Mouse (Mus musculus): ENCODE measurements at regions not wholly inside any gene's neighbourhood (a gene's known extent, or its start where the extent isn't known, plus 50 kb on each side); places are given as distances from the start of the nearest gene placed in this dataset.

DNA sequence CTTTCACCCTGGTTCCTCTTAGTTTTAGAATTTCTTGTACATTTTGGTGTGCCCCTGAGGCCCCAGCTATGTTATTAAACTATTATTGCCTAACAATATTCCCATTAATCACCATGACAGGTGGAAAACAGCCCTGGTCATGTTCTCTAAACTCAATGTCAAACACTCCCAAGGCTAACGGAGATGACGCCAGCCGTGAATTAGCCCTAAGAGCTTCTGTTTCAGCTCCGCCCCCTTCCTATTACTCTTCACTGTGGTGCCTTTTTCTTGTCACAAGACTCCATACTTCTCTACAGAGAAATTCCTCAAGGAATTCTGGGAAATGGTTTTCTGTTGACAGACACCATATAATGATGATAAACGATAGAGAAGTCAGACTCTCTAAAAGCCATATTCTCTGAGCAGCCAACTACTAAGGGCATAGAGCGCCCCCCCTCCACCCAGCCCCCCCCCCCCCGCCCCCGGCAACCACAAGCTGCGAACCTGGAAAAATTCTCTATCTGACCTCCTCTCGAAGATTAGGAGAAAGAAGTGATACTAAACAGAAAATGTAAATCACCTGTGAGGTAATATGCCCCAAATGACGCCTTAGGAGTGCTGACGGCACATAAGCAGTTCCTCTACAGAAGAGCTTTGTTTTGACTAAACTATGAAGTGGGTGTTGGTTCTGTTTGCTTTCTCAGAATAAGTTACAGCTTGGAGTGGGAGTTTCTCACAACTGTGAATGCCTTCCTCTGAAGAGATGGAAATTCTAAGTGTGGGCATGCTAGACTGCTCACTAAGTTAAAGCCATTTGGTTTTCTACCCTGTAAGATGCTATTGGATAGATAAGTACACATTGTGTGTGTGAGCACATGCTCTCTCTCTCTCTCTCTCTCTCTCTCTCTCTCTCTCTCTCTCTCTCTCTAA is 76.8 kb upstream of the Sfrp2 start:
- DNase-seq (ENCODE audit: low read depth, low spot score), result no peak

- no peak for DNase-seq (ENCODE audit: low read depth, low spot score)
These were observed 71.6 kb upstream of the Sfrp2 start for GRCm38 (mm10) chr3:83694505-83694904.

- no peak for DNase-seq (ENCODE audit: low read depth, low spot score)
These were observed 66.4 kb upstream of the Sfrp2 start for GRCm38 (mm10) chr3:83699751-83700150.

- peak; percentile 56 for DNase-seq (ENCODE audit: low read depth, low spot score)
These were observed 65.0 kb upstream of the Sfrp2 start for GRCm38 (mm10) chr3:83701075-83701474.

DNA sequence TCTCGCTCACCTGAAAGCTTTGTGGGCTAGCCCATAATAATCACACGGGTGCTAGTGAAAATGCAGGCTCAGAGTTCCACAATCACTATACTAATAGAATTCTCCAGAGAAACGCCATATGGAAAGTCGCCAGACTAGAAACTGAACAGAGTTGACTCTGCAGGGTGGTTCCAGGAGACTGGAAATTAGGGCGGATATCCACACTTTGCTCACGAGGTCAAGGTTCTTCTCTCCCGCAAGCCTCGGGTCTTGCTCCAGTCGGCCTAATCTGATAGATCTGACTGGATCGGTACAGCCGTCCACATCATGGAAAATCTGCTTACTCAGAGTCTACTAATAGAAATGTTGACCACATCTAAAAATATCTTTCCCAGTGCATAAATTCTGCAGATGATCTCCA is 61.6 kb upstream of the Sfrp2 start:
- no peak for DNase-seq (ENCODE audit: low read depth, low spot score)

DNA sequence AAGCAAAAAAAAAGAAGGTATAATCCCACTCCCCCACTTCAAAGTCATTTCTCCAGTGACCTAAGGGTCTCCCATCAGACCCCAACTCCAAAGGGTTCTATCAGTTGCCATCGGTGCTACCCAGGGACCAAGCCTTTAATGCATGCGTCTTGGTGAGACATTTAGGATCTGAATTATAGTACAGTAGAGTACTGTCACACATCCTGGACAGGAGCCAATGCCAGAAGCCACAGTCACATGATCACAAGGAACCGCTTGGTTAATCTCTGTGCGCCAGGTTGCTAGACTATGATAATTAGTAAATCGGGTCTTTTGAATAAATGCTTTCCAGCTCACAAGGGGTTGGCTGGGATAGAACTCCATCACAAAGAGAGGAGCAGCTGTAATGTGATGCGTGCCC is 60.9 kb upstream of the Sfrp2 start:
- no peak for DNase-seq (ENCODE audit: low read depth, low spot score)

- peak; percentile 78 for DNase-seq (ENCODE audit: low read depth, low spot score)
These were observed 59.4 kb upstream of the Sfrp2 start for GRCm38 (mm10) chr3:83706531-83707243.

DNA sequence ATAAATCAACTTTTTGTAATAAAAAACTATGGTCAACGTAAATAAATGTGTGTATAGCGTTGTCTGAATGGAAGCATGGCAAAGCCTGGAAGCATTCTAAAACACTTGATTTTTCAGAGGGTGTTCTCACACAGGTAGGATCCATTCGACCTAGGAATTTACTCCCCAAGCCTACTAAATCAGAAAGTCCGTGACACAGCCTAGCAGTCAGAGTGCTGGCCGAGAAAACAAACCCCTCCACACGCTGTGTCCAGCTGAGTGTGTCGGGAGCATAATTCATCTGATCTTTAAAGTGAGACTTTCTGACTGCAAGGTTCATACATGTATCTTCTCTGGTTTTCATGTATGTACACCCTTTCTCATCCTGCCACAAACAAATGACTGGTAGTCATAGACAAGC is 58.8 kb upstream of the Sfrp2 start:
- no peak for DNase-seq (ENCODE audit: low read depth, low spot score)

GRCm38 (mm10) chr3:83708973-83709372 is 57.1 kb upstream of the Sfrp2 start:
- no peak for DNase-seq (ENCODE audit: low read depth, low spot score)

DNA sequence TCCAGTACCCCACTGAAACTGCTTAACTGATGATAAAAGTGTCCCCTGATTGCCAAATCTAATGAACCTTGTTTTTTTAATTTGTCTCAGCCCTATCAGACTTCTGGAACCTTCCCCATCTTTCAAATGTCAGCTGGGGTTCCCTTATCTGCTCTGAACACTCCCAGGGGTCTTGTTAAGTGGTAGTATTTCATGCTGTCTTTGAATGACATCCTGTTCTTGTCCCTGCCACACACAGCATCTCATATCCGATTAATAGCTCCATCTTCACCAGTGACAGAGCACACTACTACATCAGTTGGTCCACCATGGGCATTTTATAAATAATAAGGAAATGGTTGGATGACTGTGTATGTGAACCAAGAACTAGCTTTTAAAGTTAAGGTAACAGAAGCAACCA is 56.6 kb upstream of the Sfrp2 start:
- no peak for DNase-seq (ENCODE audit: low read depth, low spot score)

DNA sequence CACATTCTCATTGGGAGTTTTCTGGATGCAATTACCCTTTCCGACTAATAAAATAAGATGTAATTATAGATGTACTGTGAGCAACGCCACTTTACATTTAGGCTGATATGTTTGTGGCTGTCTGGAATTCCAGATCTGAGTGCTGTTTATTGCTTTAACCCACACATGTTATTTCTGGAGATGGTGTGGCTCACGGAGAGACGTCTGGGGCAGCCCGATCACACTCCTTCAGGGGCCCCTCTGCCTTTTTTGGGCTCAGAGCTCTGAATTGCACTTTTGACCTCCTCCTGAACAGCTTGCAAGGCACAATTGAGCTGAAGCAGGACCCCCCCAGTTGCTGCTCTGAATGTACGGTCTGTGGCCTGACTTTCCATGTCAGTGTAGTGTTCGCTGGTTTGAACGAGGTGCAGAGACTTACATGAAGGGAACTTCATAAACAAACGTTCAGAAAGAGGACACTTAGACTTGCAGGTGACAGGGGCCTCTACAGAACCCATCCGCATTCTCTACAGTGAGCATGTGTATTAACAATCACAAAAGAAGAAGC is 55.1 kb upstream of the Sfrp2 start:
- DNase-seq (ENCODE audit: low read depth, low spot score), result no peak

DNA sequence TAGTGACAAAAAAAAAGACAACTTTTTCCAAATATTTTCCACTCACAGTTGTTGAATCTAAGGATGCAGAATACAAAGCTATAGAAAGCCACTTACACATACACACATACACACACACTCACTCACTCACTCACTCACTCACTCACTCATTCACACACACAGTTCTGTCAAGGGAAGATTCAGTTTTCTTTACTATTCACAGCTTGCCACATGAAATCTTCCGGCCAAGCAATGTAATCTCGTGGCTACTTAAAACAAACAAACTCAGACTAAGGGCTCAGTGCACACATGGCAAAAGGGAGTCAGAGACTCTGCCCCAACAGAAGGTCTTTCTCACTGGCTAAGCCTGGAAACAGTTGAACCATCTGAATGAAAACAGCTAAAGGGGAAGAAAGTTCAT is 53.8 kb upstream of the Sfrp2 start:
- no peak for DNase-seq (ENCODE audit: low read depth, low spot score)

- peak; percentile 78 for DNase-seq (ENCODE audit: low read depth, low spot score)
These were observed 51.5 kb upstream of the Sfrp2 start for GRCm38 (mm10) chr3:83714572-83714971.

All from R1 (cell line).